In the genomic region with DNA sequence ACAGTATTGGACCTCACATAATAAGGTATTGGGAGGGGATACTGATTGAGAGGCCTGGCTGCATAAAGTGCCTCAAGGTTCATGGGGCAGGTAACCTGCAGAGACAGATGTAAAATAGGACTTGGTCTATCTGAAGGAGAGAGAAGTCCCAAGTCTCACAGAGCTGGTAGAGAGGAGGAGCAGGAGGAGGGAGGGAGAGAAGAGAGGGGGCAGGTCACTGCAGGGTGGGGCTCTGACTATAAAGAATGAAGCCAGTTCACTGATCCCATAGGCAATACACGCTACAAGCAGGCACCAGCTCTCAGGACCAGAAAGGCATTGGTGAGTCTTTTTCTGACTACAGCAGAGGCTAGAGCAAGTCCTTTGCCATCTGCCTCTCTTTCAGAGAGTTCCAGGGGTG, we compare ENCODE assay signal across 28 mouse cellular contexts. TPM values are rescaled to one million over a fixed set of nuclear protein-coding genes. Genes with fewer than 3 reads are reported as not detected.
DNase-seq lines count a peak whose midpoint lies in the region; ATAC-seq and TF ChIP-seq lines count a peak whose summit lies in the region.
"Had no signal": no experiment of that assay in that cellular context is flagged by ENCODE, and none has a peak within 500 bp of the region (broad histone marks: within the 10 kb centered on the region; RNA-seq: fewer than 3 reads in every experiment).

No protein-coding gene starts in this region.

- peaks cover 8% of the 10 kb centered on the region; the same call in 1 of the 2 replicates for H3K4me1 ChIP-seq in intestine, embryonic 15.5 days (replicated peaks)
- H3K4me1 ChIP-seq in intestine, postnatal 0 days (replicated peaks; ENCODE audit: control insufficient read depth, insufficient read depth, low read length), result peaks cover 3% of the 10 kb centered on the region; the same call in 1 of the 2 replicates
- peaks cover 3% of the 10 kb centered on the region; the same call in 1 of the 2 replicates for H3K4me1 ChIP-seq in forebrain, embryonic 10.5 days
- H3K4me1 ChIP-seq: forebrain, embryonic 13.5 days; forebrain, embryonic 15.5 days had no signal

- H3K27me3 ChIP-seq in intestine, embryonic 15.5 days (replicated peaks), result no peaks in the 10 kb centered on the region
- H3K27me3 ChIP-seq in intestine, postnatal 0 days (replicated peaks; ENCODE audit: control insufficient read depth, insufficient read depth, low read length), result no peaks in the 10 kb centered on the region
- no peaks in the 10 kb centered on the region for H3K27me3 ChIP-seq in forebrain, embryonic 10.5 days (ENCODE audit: poor library complexity, severe bottlenecking)
- H3K27me3 ChIP-seq: CH12.LX; embryonic facial prominence, embryonic 13.5 days; embryonic facial prominence, embryonic 15.5 days; forebrain, embryonic 13.5 days; forebrain, embryonic 15.5 days; Patski had no signal

- peak overlapping the region; percentile 44 for H3K4me2 ChIP-seq in intestine, embryonic 15.5 days (replicated peaks)
- peak overlapping the region; percentile 57 for H3K4me2 ChIP-seq in intestine, postnatal 0 days (replicated peaks; ENCODE audit: low read depth)
- H3K4me2 ChIP-seq: embryonic facial prominence, embryonic 13.5 days; embryonic facial prominence, embryonic 15.5 days; forebrain, embryonic 13.5 days; forebrain, embryonic 15.5 days had no signal

- H3K9me3 ChIP-seq in intestine, embryonic 15.5 days, result no peaks in the 10 kb centered on the region
- H3K9me3 ChIP-seq in intestine, postnatal 0 days (ENCODE audit: control insufficient read depth), result no peaks in the 10 kb centered on the region
- no peaks in the 10 kb centered on the region for H3K9me3 ChIP-seq in forebrain, embryonic 10.5 days
- H3K9me3 ChIP-seq: embryonic facial prominence, embryonic 13.5 days; embryonic facial prominence, embryonic 15.5 days; forebrain, embryonic 13.5 days; forebrain, embryonic 15.5 days; G1E had no signal

- 0 out of 2 replicates have a peak overlapping the region, but pooled peaks have one; percentile 9 for H3K27ac ChIP-seq in intestine, embryonic 15.5 days
- peak overlapping the region; percentile 75 for H3K27ac ChIP-seq in intestine, postnatal 0 days (ENCODE audit: low read depth, low read length)
- H3K27ac ChIP-seq in forebrain, embryonic 10.5 days, result no peak overlapping the region
- H3K27ac ChIP-seq: embryonic facial prominence, embryonic 13.5 days; embryonic facial prominence, embryonic 15.5 days; forebrain, embryonic 13.5 days; forebrain, embryonic 15.5 days had no signal

- DNase-seq in R1 (ENCODE audit: low read depth, low spot score), result peak; percentile 45
- no peak for DNase-seq in forebrain, embryonic 10.5 days (ENCODE audit: extremely low spot score, low spot score)
- no peak for DNase-seq in lung, postnatal 36 days
- DNase-seq: adrenal gland, adult 8-10 months; adrenal gland, postnatal 14 days; adrenal gland, postnatal 36 days; B cell, adult 2 months; cerebellum, adult 11 months; cerebellum, adult 18-20 months; cerebellum, adult 8-10 months; cerebellum, adult 9-11 months; cerebellum, postnatal 14 days; cerebellum, postnatal 36 days; embryo, embryonic 11 days; forebrain, postnatal 0 days had no signal

- TF ChIP-seq CTCF in intestine, postnatal 0 days (IDR thresholded peaks at IDR 0.05; ENCODE audit: low read depth), result no peak

- H3K4me3 ChIP-seq in intestine, embryonic 15.5 days (replicated peaks), result peak overlapping the region; percentile 16; the same call in 1 of the 2 replicates
- H3K4me3 ChIP-seq in intestine, postnatal 0 days (ENCODE audit: low read depth, low read length), result peak overlapping the region; percentile 29
- H3K4me3 ChIP-seq in forebrain, embryonic 10.5 days, result no peak overlapping the region
- H3K4me3 ChIP-seq: embryonic facial prominence, embryonic 13.5 days; embryonic facial prominence, embryonic 15.5 days; erythroblast, embryonic 14.5 days; forebrain, embryonic 13.5 days; forebrain, embryonic 15.5 days had no signal

- H3K9ac ChIP-seq in intestine, embryonic 15.5 days, result no peak overlapping the region
- peak overlapping the region; percentile 27; the same call in 1 of the 2 replicates for H3K9ac ChIP-seq in intestine, postnatal 0 days (ENCODE audit: low read depth, low read length)
- H3K9ac ChIP-seq: embryonic facial prominence, embryonic 13.5 days; embryonic facial prominence, embryonic 15.5 days; forebrain, embryonic 13.5 days; forebrain, embryonic 15.5 days; forebrain, postnatal 0 days had no signal

- WGBS in intestine, embryonic 15.5 days, result 40% methylated on average over 1 of the region's 1 CpGs
- WGBS in intestine, postnatal 0 days, result 25% methylated on average over 1 of the region's 1 CpGs
- 65% methylated on average over 1 of the region's 1 CpGs for WGBS in forebrain, embryonic 10.5 days

- ATAC-seq in intestine, embryonic 15.5 days, result peak; percentile 71
- peak; percentile 49 for ATAC-seq in intestine, postnatal 0 days
- no peak for ATAC-seq in cerebellum, adult (ENCODE audit: insufficient number of reproducible peaks, low FRiP score, low TSS enrichment)
- ATAC-seq: activated CD4-positive, CD25-positive, alpha-beta regulatory T cell, adult 4 months; CD4-positive, CD25-positive, alpha-beta regulatory T cell, adult 4 months; forebrain, embryonic 13.5 days; forebrain, embryonic 15.5 days; forebrain, postnatal 0 days; Patski had no signal

- H3K36me3 ChIP-seq in intestine, embryonic 15.5 days, result no peaks in the 10 kb centered on the region
- no peaks in the 10 kb centered on the region for H3K36me3 ChIP-seq in intestine, postnatal 0 days (ENCODE audit: control insufficient read depth, insufficient read depth)
- no peaks in the 10 kb centered on the region for H3K36me3 ChIP-seq in forebrain, embryonic 10.5 days (replicated peaks)
- H3K36me3 ChIP-seq: embryonic facial prominence, embryonic 13.5 days; embryonic facial prominence, embryonic 15.5 days; forebrain, embryonic 15.5 days had no signal

RNA-seq across cellular contexts. Expression of gene Elavl1, which starts 24.1 kb away (rescaled TPM):
- 201 and 230 TPM in 2 replicates for polyA plus RNA-seq in intestine, embryonic 15.5 days (2015; fragmentation: Nextera tagmentation; extraction: Ambion mirVana)
- 64.8 and 73.4 TPM in 2 replicates for polyA plus RNA-seq in intestine, postnatal 0 days (2015; fragmentation: Nextera tagmentation; extraction: Ambion mirVana)
- 354 and 371 TPM in 2 replicates for polyA plus RNA-seq in forebrain, embryonic 10.5 days (2016; fragmentation: Nextera tagmentation; extraction: Ambion mirVana)

RNA-seq across cellular contexts. Expression of gene Ccl25, which starts 24.3 kb away (rescaled TPM):
- polyA plus RNA-seq in intestine, embryonic 15.5 days (2015; fragmentation: Nextera tagmentation; extraction: Ambion mirVana), result 88.5 and 103 TPM in 2 replicates
- 190 and 217 TPM in 2 replicates for polyA plus RNA-seq in intestine, postnatal 0 days (2015; fragmentation: Nextera tagmentation; extraction: Ambion mirVana)
- 23.6 and 26.4 TPM in 2 replicates for polyA plus RNA-seq in forebrain, embryonic 10.5 days (2016; fragmentation: Nextera tagmentation; extraction: Ambion mirVana)
